Mouse (Mus musculus) E14TG2a.4 (cell line): ENCODE data around the gene Leap2.

ENCODE experiments used
- H3K27me3 ChIP-seq: 2 replicates; pipeline ENCODE4 v1.6.1; 2014; ENCODE audit warnings: low read length, control low read depth; ENCODE audit not compliant: insufficient read depth
- H3K36me3 ChIP-seq: 2 replicates; pipeline ENCODE4 v1.6.1; 2014; ENCODE audit warnings: low read length, control low read depth; ENCODE audit not compliant: insufficient read depth
- H3K4me1 ChIP-seq: replicated peaks from 2 replicates; pipeline ENCODE4 v1.6.1; 2014; ENCODE audit warnings: low read depth, low read length, control low read depth
- H3K4me3 ChIP-seq: replicated peaks from 2 replicates; pipeline ENCODE4 v1.5.1; 2014; ENCODE audit warnings: mild to moderate bottlenecking, low read length
- H3K9me3 ChIP-seq: 2 replicates; pipeline ENCODE4 v1.6.1; 2014; ENCODE audit warnings: low read length, control low read depth
- CTCF ChIP-seq: conservative IDR thresholded peaks from 2 replicates; pipeline ENCODE4 v1.5.1; 2014; ENCODE audit warnings: low read length
- NANOG ChIP-seq: IDR thresholded peaks from 2 replicates; pipeline ENCODE4 v1.6.1; 2014; ENCODE audit warnings: borderline replicate concordance, low read length, mixed read lengths
- POU5F1 ChIP-seq: IDR thresholded peaks from 2 replicates; pipeline ENCODE4 v1.6.1; 2014; ENCODE audit warnings: low read length, borderline replicate concordance

Leap2 gene

GRCm38 (mm10) chr11:53424826-53425225 is 1.9 kb upstream of the Leap2 start:
- no peak overlapping the region for H3K4me3 ChIP-seq
- H3K4me1 ChIP-seq, result peaks cover 26% of the 10 kb centered on the region
- H3K27me3 ChIP-seq, result no peaks in the 10 kb centered on the region
- TF ChIP-seq POU5F1 (no peak), NANOG (no peak), CTCF (no peak)
- H3K36me3 ChIP-seq, result peaks cover 83% of the 10 kb centered on the region
- no peaks in the 10 kb centered on the region for H3K9me3 ChIP-seq

GRCm38 (mm10) chr11:53418048-53418447 is 4.9 kb downstream of the Leap2 start:
- TF ChIP-seq CTCF (no peak), POU5F1 (no peak), NANOG (no peak)
- Histone ChIP-seq H3K4me1 (no peaks in the 10 kb centered on the region), H3K27me3 (no peaks in the 10 kb centered on the region), H3K9me3 (no peaks in the 10 kb centered on the region), H3K4me3 (no peak overlapping the region), H3K36me3 (peaks cover 92% of the 10 kb centered on the region)

- no peak for TF ChIP-seq NANOG
- TF ChIP-seq POU5F1, result no peak
- no peak for TF ChIP-seq CTCF
- Histone ChIP-seq H3K27me3 (no peaks in the 10 kb centered on the region), H3K4me1 (no peaks in the 10 kb centered on the region), H3K4me3 (no peak overlapping the region), H3K9me3 (no peaks in the 10 kb centered on the region), H3K36me3 (peaks cover 98% of the 10 kb centered on the region)
These were observed 9.1 kb downstream of the Leap2 start for GRCm38 (mm10) chr11:53413871-53414270.

- Histone ChIP-seq H3K36me3 (peaks cover 97% of the 10 kb centered on the region), H3K4me3 (no peak overlapping the region), H3K27me3 (no peaks in the 10 kb centered on the region), H3K4me1 (no peaks in the 10 kb centered on the region), H3K9me3 (no peaks in the 10 kb centered on the region)
- TF ChIP-seq CTCF (peak; percentile 55), NANOG (no peak)
These were observed 11.2 kb downstream of the Leap2 start for GRCm38 (mm10) chr11:53411738-53412137.

GRCm38 (mm10) chr11:53403638-53404037 is 19.3 kb downstream of the Leap2 start:
- H3K4me1 ChIP-seq, result no peaks in the 10 kb centered on the region
- H3K4me3 ChIP-seq, result no peak overlapping the region
- H3K27me3 ChIP-seq, result no peaks in the 10 kb centered on the region
- TF ChIP-seq NANOG, result no peak
- TF ChIP-seq CTCF, result no peak
- no peak for TF ChIP-seq POU5F1
- peaks cover 96% of the 10 kb centered on the region for H3K36me3 ChIP-seq
- H3K9me3 ChIP-seq, result no peaks in the 10 kb centered on the region

DNA sequence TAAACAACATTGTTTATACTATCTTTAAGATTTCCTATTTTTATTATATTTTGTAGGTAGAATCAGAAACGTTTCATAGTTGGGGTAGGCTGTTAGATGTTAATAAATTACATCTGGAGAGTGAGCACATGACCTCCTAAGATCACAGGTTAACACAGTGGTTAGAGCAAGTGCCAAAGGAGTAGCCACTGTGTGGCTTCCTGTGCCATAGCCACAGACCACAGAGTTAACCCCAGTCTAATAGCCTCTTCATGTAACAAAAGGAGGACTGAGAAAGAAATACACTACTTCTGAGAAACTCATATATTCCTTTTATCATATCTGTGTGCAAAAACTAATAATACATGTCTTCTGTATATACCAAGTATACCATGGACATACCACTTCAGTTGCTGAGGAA is 29.1 kb downstream of the Leap2 start:
- TF ChIP-seq POU5F1, result no peak
- TF ChIP-seq NANOG, result no peak
- no peak for TF ChIP-seq CTCF
- peaks cover 82% of the 10 kb centered on the region for H3K36me3 ChIP-seq
- no peaks in the 10 kb centered on the region for H3K9me3 ChIP-seq
- no peaks in the 10 kb centered on the region; the same call in 1 of the 2 replicates for H3K4me1 ChIP-seq
- no peaks in the 10 kb centered on the region for H3K27me3 ChIP-seq
- H3K4me3 ChIP-seq, result no peak overlapping the region

GRCm38 (mm10) chr11:53383758-53384428 is 39.1 kb downstream of the Leap2 start:
- H3K4me3 ChIP-seq, result no peak overlapping the region
- H3K36me3 ChIP-seq, result peaks cover 69% of the 10 kb centered on the region
- H3K9me3 ChIP-seq, result no peaks in the 10 kb centered on the region
- no peaks in the 10 kb centered on the region for H3K27me3 ChIP-seq
- H3K4me1 ChIP-seq, result peaks cover 2% of the 10 kb centered on the region
- TF ChIP-seq NANOG (no peak), CTCF (no peak), POU5F1 (no peak)

- no peaks in the 10 kb centered on the region for H3K27me3 ChIP-seq
- no peaks in the 10 kb centered on the region for H3K9me3 ChIP-seq
- H3K4me1 ChIP-seq, result peaks cover 4% of the 10 kb centered on the region
- no peak overlapping the region for H3K4me3 ChIP-seq
- no peak for TF ChIP-seq CTCF
- TF ChIP-seq POU5F1, result no peak
- no peak for TF ChIP-seq NANOG
- peaks cover 73% of the 10 kb centered on the region for H3K36me3 ChIP-seq
These were observed 44.1 kb downstream of the Leap2 start for GRCm38 (mm10) chr11:53378918-53379317.
